Comparison of ENCODE assay signal across 8 mouse cellular contexts in genomic region chr1:135313284-135314031, GRCm38 (mm10). TPM values are rescaled to one million over a fixed set of nuclear protein-coding genes. Genes with fewer than 3 reads are reported as not detected.
DNase-seq lines count a peak whose midpoint lies in the region; ATAC-seq lines count a peak whose summit lies in the region.

TSS of gene Timm17a (minus strand) at chr1:135313778.

- DNase-seq in CD4-positive, CD25-positive, alpha-beta regulatory T cell, adult 2 months (ENCODE audit: low read depth, low spot score): peak; percentile 96
- DNase-seq in fat pad, adult 2 months (ENCODE audit: extremely low read depth, low read depth, low spot score): peak; percentile 33
- DNase-seq in kidney, postnatal 10 days: peak; percentile 96
- peak; percentile 87 to 91 for DNase-seq in natural killer cell, adult 2 months (ENCODE audit: low spot score in 2 of 2)

- H3K9ac ChIP-seq in heart, embryonic 13.5 days: peak within 1 kb of the TSS; percentile 97
- peak within 1 kb of the TSS; percentile 83 for H3K9ac ChIP-seq in liver, embryonic 12.5 days
- H3K9ac ChIP-seq in stomach, embryonic 15.5 days: peak within 1 kb of the TSS; percentile 92

- ATAC-seq in heart, embryonic 13.5 days (ENCODE audit: extremely low read depth, insufficient number of reproducible peaks, low FRiP score, low TSS enrichment): peak; percentile 90
- ATAC-seq in liver, embryonic 12.5 days: peak; percentile 99
- peak; percentile 98 for ATAC-seq in stomach, embryonic 15.5 days (ENCODE audit: insufficient read depth, low FRiP score, low read depth)

- H3K4me1 ChIP-seq in brown adipose tissue, adult 24 weeks (ENCODE audit: control insufficient read depth, insufficient read depth, insufficient read length, low read length): peaks cover 6% of the 10 kb centered on the region
- peaks cover 26% of the 10 kb centered on the region for H3K4me1 ChIP-seq in heart, embryonic 13.5 days
- peaks cover 32% of the 10 kb centered on the region for H3K4me1 ChIP-seq in liver, embryonic 12.5 days
- peaks cover 21% of the 10 kb centered on the region for H3K4me1 ChIP-seq in stomach, embryonic 15.5 days

- peak within 1 kb of the TSS; percentile 84 for H3K4me2 ChIP-seq in heart, embryonic 13.5 days
- peak within 1 kb of the TSS; percentile 77 for H3K4me2 ChIP-seq in liver, embryonic 12.5 days
- peak within 1 kb of the TSS; percentile 70 for H3K4me2 ChIP-seq in stomach, embryonic 15.5 days

- peak within 1 kb of the TSS; percentile 94 for H3K27ac ChIP-seq in brown adipose tissue, adult 24 weeks (replicated peaks; ENCODE audit: low read depth, low read length)
- peak within 1 kb of the TSS; percentile 88 for H3K27ac ChIP-seq in heart, embryonic 13.5 days (replicated peaks)
- peak within 1 kb of the TSS; percentile 78 for H3K27ac ChIP-seq in liver, embryonic 12.5 days
- peak within 1 kb of the TSS; percentile 85 for H3K27ac ChIP-seq in stomach, embryonic 15.5 days

- H3K9me3 ChIP-seq in heart, embryonic 13.5 days: no peaks in the 10 kb centered on the region
- H3K9me3 ChIP-seq in liver, embryonic 12.5 days (replicated peaks): no peaks in the 10 kb centered on the region
- H3K9me3 ChIP-seq in stomach, embryonic 15.5 days: no peaks in the 10 kb centered on the region

- H3K4me3 ChIP-seq in brown adipose tissue, adult 24 weeks (ENCODE audit: insufficient read depth, low read depth, low read length): peak within 1 kb of the TSS; percentile 90
- peak within 1 kb of the TSS; percentile 77 for H3K4me3 ChIP-seq in heart, embryonic 13.5 days
- peak within 1 kb of the TSS; percentile 74 for H3K4me3 ChIP-seq in liver, embryonic 12.5 days
- peak within 1 kb of the TSS; percentile 95 for H3K4me3 ChIP-seq in stomach, embryonic 15.5 days (replicated peaks)

- H3K27me3 ChIP-seq in heart, embryonic 13.5 days (replicated peaks): 0 out of 2 replicates have a peak, but pooled peaks cover 4% of the 10 kb centered on the region
- H3K27me3 ChIP-seq in liver, embryonic 12.5 days (replicated peaks): no peaks in the 10 kb centered on the region
- H3K27me3 ChIP-seq in stomach, embryonic 15.5 days (replicated peaks): no peaks in the 10 kb centered on the region

- WGBS in heart, embryonic 13.5 days: under 1% methylated on average over 51 of the region's 51 CpGs
- WGBS in liver, embryonic 12.5 days (ENCODE audit: insufficient replicate concordance): under 1% methylated on average over 51 of the region's 51 CpGs
- WGBS in stomach, embryonic 15.5 days: under 1% methylated on average over 51 of the region's 51 CpGs

- peaks cover 17% of the 10 kb centered on the region for H3K36me3 ChIP-seq in heart, embryonic 13.5 days
- H3K36me3 ChIP-seq in liver, embryonic 12.5 days: peaks cover 23% of the 10 kb centered on the region
- peaks cover 6% of the 10 kb centered on the region; the same call in 1 of the 2 replicates for H3K36me3 ChIP-seq in stomach, embryonic 15.5 days

RNA-seq across cellular contexts. Expression of gene Timm17a, which starts in this region (rescaled TPM):
- 295 and 336 TPM in 2 replicates for polyA plus RNA-seq in brown adipose tissue, adult 24 weeks (2012; ENCODE audit: insufficient read depth, insufficient read length, missing spikeins)
- 313 and 356 TPM in 2 replicates for polyA plus RNA-seq in heart, embryonic 13.5 days (2015; fragmentation: Nextera tagmentation; extraction: Ambion mirVana)
- polyA plus RNA-seq in liver, embryonic 12.5 days (2016; fragmentation: Nextera tagmentation; extraction: Ambion mirVana): 204 and 208 TPM in 2 replicates
- polyA plus RNA-seq in stomach, embryonic 15.5 days (2015; fragmentation: Nextera tagmentation; extraction: Ambion mirVana): 188 and 218 TPM in 2 replicates

Comparison
In these comparisons a context has a peak if more than half of its experiments do, and no peak if none do; other contexts are left out.
1. Peak in every context shown above with its lines: DNase-seq, ATAC-seq, H3K4me3 ChIP-seq and H3K27ac ChIP-seq.
2. DNase-seq: peak in every context shown above with its lines; median percentile 96 in CD4-positive, CD25-positive, alpha-beta regulatory T cell, adult 2 months; 96 in kidney, postnatal 10 days; 89 in natural killer cell, adult 2 months; 33 in fat pad, adult 2 months.